In the genomic region with DNA sequence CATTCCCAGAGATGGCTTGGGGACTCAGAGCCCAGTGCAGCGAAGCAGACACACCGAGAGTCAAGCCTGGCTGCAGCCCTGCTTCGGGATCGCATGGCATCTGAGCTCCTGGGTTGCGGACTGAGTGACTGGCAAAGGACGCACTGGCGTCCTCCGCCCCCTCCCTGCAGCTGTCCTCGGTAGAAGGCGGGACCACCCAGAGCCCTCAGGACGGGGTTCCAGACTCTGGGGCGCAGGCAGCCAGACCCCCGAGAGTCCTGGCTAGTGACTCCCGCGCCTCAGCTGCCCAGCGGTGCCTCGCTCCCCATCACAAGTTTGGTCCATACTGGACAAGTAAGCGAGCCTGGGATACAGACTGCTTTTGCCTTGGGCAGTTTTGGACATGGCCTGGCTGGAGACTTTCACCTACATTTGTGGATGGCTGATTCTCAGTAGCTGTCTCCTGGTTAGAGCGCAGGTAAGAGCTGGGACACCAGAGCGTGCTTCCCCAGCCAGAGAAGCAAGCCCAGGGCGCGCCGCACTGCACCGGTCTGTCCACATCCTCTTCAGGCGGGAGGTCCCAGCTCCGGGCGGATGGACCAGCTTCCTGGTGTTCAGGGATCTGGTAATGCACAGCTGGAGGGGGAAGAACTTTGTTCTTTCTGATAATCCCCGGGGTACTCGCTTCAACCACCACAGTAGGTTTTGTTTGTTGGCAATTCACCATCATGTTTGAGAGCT, we compare ENCODE assay signal across 8 mouse cellular contexts. TPM values are rescaled to one million over a fixed set of nuclear protein-coding genes. Genes with fewer than 3 reads are reported as not detected.
DNase-seq lines count a peak whose midpoint lies in the region; ATAC-seq lines count a peak whose summit lies in the region.

No protein-coding gene starts in this region.

- no peak for DNase-seq in frontal cortex, adult 2 months (ENCODE audit: extremely low spot score in 1 of 2, low spot score in 1 of 2)
- DNase-seq in testis, postnatal 10 days (ENCODE audit: low spot score) = peak; percentile 42
- no peak for DNase-seq in testis, postnatal 14 days (ENCODE audit: low spot score)
- peak; percentile 15 for DNase-seq in right cerebral cortex, postnatal 4 days
- DNase-seq in B cell, adult 2 months = no peak

- H3K4me1 ChIP-seq in intestine, embryonic 16.5 days (ENCODE audit: control insufficient read depth, insufficient read depth, low read length) = 0 out of 2 replicates have a peak, but pooled peaks cover 3% of the 10 kb centered on the region

- ATAC-seq in frontal cortex, adult (ENCODE audit: low TSS enrichment) = peak; percentile 72
- ATAC-seq in intestine, embryonic 16.5 days = no peak
- no peak for ATAC-seq in activated CD4-positive, CD25-positive, alpha-beta regulatory T cell, adult 4 months

- no peaks in the 10 kb centered on the region for H3K9me3 ChIP-seq in intestine, embryonic 16.5 days (ENCODE audit: control insufficient read depth, low read length)

- H3K27ac ChIP-seq in intestine, embryonic 16.5 days (ENCODE audit: low read length) = no peak overlapping the region

- H3K9ac ChIP-seq in intestine, embryonic 16.5 days (ENCODE audit: low read depth, low read length) = no peak overlapping the region

- peaks cover 12% of the 10 kb centered on the region; the same call in 1 of the 2 replicates for H3K27me3 ChIP-seq in intestine, embryonic 16.5 days (replicated peaks; ENCODE audit: control insufficient read depth, insufficient read depth, low read length)

- no peaks in the 10 kb centered on the region for H3K36me3 ChIP-seq in intestine, embryonic 16.5 days (ENCODE audit: control insufficient read depth, insufficient read depth, low read length)

- 3% methylated on average over 29 of the region's 29 CpGs for WGBS in intestine, embryonic 16.5 days

- H3K4me2 ChIP-seq in intestine, embryonic 16.5 days (ENCODE audit: low read depth, low read length) = peak overlapping the region; percentile 49

- peak overlapping the region; percentile 14 for H3K4me3 ChIP-seq in intestine, embryonic 16.5 days (ENCODE audit: low read length)

RNA-seq across cellular contexts. Expression of a gene that starts 29.5 kb away (rescaled TPM):
- 0.74 and 1.9 TPM in 2 replicates for polyA plus RNA-seq in frontal cortex, adult 2 months (2012; rRNA removed)
- polyA plus RNA-seq in intestine, embryonic 16.5 days (2015; fragmentation: Nextera tagmentation; extraction: Ambion mirVana) = 0.07 TPM in 1 of 2 replicates, not detected in the other
- polyA plus RNA-seq in activated CD4-positive, CD25-positive, alpha-beta regulatory T cell, adult 4 months (2017; shearing (Covaris generic)) = not detected

Comparison
In these comparisons a context has a peak if more than half of its experiments do, and no peak if none do; other contexts are left out.
1. DNase-seq: peak in testis, postnatal 10 days (single experiment) and right cerebral cortex, postnatal 4 days (single experiment); none in frontal cortex, adult 2 months (0 of 2), testis, postnatal 14 days (single experiment) and B cell, adult 2 months (0 of 2).